Mouse (Mus musculus) E14TG2a.4 (cell line): Measurements from ENCODE around the gene Wbp11.
"Not testable (repeated sequence)": the region's sequence is repeated elsewhere in the genome, so short reads cannot be mapped to it uniquely, and the experiment has no call there.

Experiments used
- H3K27me3 ChIP-seq: 2 replicates; pipeline ENCODE4 v1.6.1; 2014; ENCODE audit warnings: low read length, control low read depth; ENCODE audit not compliant: insufficient read depth
- H3K36me3 ChIP-seq: 2 replicates; pipeline ENCODE4 v1.6.1; 2014; ENCODE audit warnings: low read length, control low read depth; ENCODE audit not compliant: insufficient read depth
- H3K4me1 ChIP-seq: replicated peaks from 2 replicates; pipeline ENCODE4 v1.6.1; 2014; ENCODE audit warnings: low read depth, low read length, control low read depth
- H3K4me3 ChIP-seq: replicated peaks from 2 replicates; pipeline ENCODE4 v1.5.1; 2014; ENCODE audit warnings: mild to moderate bottlenecking, low read length
- H3K9me3 ChIP-seq: 2 replicates; pipeline ENCODE4 v1.6.1; 2014; ENCODE audit warnings: low read length, control low read depth
- CTCF ChIP-seq: conservative IDR thresholded peaks from 2 replicates; pipeline ENCODE4 v1.5.1; 2014; ENCODE audit warnings: low read length
- NANOG ChIP-seq: IDR thresholded peaks from 2 replicates; pipeline ENCODE4 v1.6.1; 2014; ENCODE audit warnings: borderline replicate concordance, low read length, mixed read lengths
- POU5F1 ChIP-seq: IDR thresholded peaks from 2 replicates; pipeline ENCODE4 v1.6.1; 2014; ENCODE audit warnings: low read length, borderline replicate concordance

Gene Wbp11

GRCm38 (mm10) chr6:136803739-136804633 is 24.0 kb downstream of the Wbp11 start, which contains the start of gene Hist4h4:
Hist4h4 (minus strand) TSS chr6:136804415.
- Histone ChIP-seq H3K27me3 (no peaks in the 10 kb centered on the region), H3K4me3 (peak within 1 kb of the TSS; percentile 93), H3K9me3 (no peaks in the 10 kb centered on the region), H3K36me3 (no peaks in the 10 kb centered on the region), H3K4me1 (peaks cover 30% of the 10 kb centered on the region)
- TF ChIP-seq NANOG (peak; percentile 4; the same call in 1 of the 2 replicates), POU5F1 (no peak; the same call in 1 of the 2 replicates)

DNA sequence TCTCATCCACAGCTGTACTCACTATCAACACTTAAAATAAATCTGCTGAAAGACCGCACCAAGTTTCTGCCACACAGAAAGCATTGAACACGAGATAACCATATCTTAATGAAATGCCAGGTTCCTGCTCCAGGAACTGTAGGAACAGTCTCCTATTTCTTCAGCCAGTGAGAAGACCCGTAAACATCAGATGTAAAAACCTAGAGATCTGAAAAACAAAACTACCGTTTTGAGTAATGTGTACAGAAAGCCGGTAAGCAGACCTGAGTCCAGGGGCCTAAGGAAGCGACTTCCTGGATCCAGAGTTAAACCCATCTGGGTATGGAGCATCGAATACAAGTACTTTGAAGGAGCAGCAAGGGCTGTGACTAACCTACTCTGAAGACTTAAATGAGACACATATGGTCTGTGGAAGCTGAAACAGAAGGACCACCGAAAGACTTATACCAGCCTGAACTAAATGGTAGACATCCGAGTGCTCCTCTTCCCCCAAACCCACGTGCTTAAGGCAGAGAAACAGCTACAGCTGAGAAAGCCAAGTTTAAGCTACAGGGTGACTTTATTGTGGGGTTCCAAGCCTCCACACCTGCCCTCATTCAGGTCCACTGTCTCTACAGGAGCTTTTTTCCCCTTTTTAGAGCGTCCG is 24.8 kb downstream of the Wbp11 start:
- no peak for TF ChIP-seq POU5F1
- no peak for TF ChIP-seq CTCF
- TF ChIP-seq NANOG = no peak
- peaks cover 30% of the 10 kb centered on the region for H3K4me1 ChIP-seq
- no peaks in the 10 kb centered on the region for H3K27me3 ChIP-seq
- H3K9me3 ChIP-seq = no peaks in the 10 kb centered on the region
- no peaks in the 10 kb centered on the region for H3K36me3 ChIP-seq
- peak overlapping the region; percentile 93 for H3K4me3 ChIP-seq

- Histone ChIP-seq H3K4me1 (peaks cover 17% of the 10 kb centered on the region), H3K4me3 (no peak overlapping the region), H3K27me3 (no peaks in the 10 kb centered on the region), H3K36me3 (no peaks in the 10 kb centered on the region), H3K9me3 (no peaks in the 10 kb centered on the region)
- TF ChIP-seq CTCF (no peak), NANOG (no peak), POU5F1 (no peak)
These were observed 26.8 kb downstream of the Wbp11 start for GRCm38 (mm10) chr6:136801274-136801673.

DNA sequence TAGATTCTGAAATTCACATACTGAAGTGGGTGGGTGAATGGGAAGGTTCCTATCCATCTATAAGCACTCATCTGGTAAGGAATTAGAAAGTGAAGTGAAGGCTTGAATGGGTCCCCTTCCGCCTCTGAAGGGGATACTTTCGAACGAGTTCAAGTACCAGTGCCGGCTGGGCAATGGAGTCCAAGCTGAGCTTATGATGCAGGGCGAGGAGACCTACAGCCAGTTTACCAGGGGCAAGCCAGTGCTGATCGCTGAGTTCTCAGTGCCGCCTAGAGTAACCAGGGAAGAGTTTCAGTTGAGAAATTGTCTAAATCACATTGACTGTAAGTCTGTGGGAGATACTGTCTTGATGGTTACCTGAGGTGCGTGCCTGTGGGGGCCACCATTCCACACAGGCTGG is 27.3 kb downstream of the Wbp11 start:
- TF ChIP-seq NANOG (no peak), POU5F1 (no peak), CTCF (no peak)
- H3K27me3 ChIP-seq = no peaks in the 10 kb centered on the region
- no peaks in the 10 kb centered on the region for H3K9me3 ChIP-seq
- H3K4me1 ChIP-seq = peaks cover 18% of the 10 kb centered on the region
- no peak overlapping the region for H3K4me3 ChIP-seq
- no peaks in the 10 kb centered on the region for H3K36me3 ChIP-seq

DNA sequence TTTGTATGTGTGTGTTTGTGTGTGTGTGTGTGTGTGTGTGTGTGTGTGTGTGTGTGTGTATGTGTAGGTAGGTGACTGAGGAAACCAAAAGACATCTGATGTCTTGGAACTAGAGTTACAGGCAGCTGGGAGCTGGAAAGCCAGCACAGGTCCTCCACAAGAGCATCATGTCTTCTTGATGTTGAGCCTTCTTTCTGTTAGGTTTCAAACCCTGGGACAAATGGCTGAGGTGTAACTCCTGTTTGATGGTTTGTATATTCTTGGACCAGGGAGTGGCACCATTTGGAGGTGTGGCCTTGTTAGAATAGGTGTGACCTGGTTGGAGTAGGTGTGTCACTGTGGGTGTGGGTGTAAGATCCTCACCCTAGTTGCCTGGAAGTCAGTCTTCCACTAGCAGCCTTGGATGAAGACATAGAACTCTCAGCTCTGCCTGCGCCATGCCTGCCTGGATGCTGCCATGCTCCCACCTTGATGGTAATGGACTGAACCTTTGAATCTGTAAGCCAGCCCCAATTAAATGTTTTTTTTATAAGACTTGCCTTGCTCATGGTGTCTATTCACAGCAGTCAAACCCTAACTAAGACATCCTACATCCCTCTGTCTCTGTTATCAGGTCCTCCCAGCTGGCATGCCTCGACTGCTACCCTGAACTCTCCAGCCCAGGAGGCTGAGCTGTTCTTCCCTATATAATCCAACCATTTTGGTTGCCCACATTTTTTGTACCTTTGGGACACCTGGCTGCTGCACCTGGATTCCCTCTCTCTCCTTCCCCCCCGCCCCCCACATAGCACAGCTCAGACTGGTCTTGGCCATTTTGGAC is 29.9 kb downstream of the Wbp11 start:
- not testable (repeated sequence) for H3K4me3 ChIP-seq, H3K36me3 ChIP-seq, H3K9me3 ChIP-seq, H3K27me3 ChIP-seq
- peaks cover 10% of the 10 kb centered on the region for H3K4me1 ChIP-seq

- Histone ChIP-seq H3K4me1 (peaks cover 10% of the 10 kb centered on the region; the same call in 1 of the 2 replicates), H3K36me3 (no peaks in the 10 kb centered on the region), H3K4me3 (no peak overlapping the region), H3K9me3 (no peaks in the 10 kb centered on the region), H3K27me3 (peaks cover 11% of the 10 kb centered on the region; the same call in 1 of the 2 replicates)
- TF ChIP-seq CTCF (no peak), POU5F1 (no peak), NANOG (no peak)
These were observed 32.2 kb downstream of the Wbp11 start for GRCm38 (mm10) chr6:136795850-136796249.

DNA sequence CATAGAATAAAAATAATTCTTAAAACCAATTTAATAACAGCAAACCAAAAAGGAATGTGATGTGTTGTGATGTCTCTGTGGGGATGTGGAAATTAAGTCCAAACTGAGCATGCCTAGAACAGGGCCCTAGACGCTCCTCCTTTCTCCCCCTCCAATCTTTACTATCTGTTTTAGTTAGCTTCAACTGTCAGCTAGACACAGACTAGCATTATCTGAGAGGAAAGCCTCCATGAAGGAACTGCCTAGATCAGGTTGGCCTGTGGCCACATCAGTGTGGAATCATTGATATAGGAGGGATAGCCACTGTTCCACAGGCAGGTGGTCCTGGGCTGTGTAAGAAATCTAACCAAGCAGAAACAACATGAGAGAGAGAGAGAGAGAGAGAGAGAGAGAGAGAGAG is 32.9 kb downstream of the Wbp11 start:
- no peaks in the 10 kb centered on the region for H3K36me3 ChIP-seq
- peaks cover 11% of the 10 kb centered on the region; the same call in 1 of the 2 replicates for H3K27me3 ChIP-seq
- TF ChIP-seq CTCF (no peak), POU5F1 (no peak), NANOG (no peak)
- H3K4me3 ChIP-seq = no peak overlapping the region
- no peaks in the 10 kb centered on the region for H3K9me3 ChIP-seq
- peaks cover 10% of the 10 kb centered on the region; the same call in 1 of the 2 replicates for H3K4me1 ChIP-seq

DNA sequence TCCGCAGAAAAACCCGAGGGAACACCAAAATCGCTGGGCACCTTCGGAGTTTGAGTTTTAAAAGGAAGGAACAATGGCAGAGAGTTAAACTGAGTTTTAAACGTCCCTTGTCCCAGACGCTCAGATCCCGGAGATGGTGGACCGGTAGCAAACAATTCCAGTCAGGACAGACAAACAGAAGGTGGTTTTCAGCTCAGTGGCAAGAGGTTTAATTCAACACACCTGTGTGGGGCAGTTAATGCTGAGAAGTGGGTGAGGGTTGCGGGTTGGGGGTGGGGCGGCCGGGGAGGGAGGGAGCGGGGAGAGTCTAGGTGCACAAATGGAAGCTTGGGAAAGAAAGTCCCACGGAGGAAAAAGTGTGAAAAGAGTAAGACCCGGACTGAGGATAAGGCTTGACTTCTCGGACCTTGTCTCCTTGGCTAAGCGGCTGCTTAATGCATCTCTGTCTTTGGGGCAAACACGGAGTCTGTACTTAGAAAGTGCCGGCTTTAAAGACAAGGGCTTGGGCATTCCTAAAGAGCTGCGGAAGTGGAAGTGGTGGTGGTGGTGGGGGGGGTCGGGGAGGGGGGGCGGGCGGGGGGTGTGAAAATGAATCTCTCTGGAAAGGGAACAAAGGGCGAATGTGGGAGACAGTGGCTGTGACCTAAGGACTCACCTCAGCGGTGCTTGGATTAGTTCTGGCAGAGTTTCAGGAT is 34.1 kb downstream of the Wbp11 start:
- Histone ChIP-seq H3K36me3 (no peaks in the 10 kb centered on the region), H3K4me1 (peaks cover 10% of the 10 kb centered on the region; the same call in 1 of the 2 replicates), H3K4me3 (no peak overlapping the region), H3K27me3 (peaks cover 11% of the 10 kb centered on the region; the same call in 1 of the 2 replicates), H3K9me3 (no peaks in the 10 kb centered on the region)
- TF ChIP-seq POU5F1 (no peak), CTCF (no peak), NANOG (no peak)
